Mouse (Mus musculus) kidney, embryonic 14.5 days (tissue): ENCODE measurements at regions not wholly inside any gene's neighbourhood (a gene's known extent, or its start where the extent isn't known, plus 50 kb on each side); places are given as distances from the start of the nearest gene placed in this dataset.

Experiments used
- ATAC-seq: fragments of 200-750 bp; cut with Nextera tagmentation; 2 replicates; pipeline ENCODE4 v1.8.0; 2017; ENCODE audit warnings: moderate number of reproducible peaks, mild to moderate bottlenecking, moderate TSS enrichment, moderate library complexity; ENCODE audit not compliant: low FRiP score, low TSS enrichment
- H3K27ac ChIP-seq: fragments of 300-500 bp; sonication (generic); 2 replicates; pipeline ENCODE4 v1.5.1; 2014; ENCODE audit warnings: low read depth, mild to moderate bottlenecking, low read length, moderate library complexity, mixed read lengths
- H3K27me3 ChIP-seq: fragments of 300-500 bp; sonication (generic); 2 replicates; pipeline ENCODE4 v1.6.1; 2014; ENCODE audit warnings: mild to moderate bottlenecking, low read length; ENCODE audit not compliant: control insufficient read depth, insufficient read depth
- H3K36me3 ChIP-seq: fragments of 300-500 bp; sonication (generic); 2 replicates; pipeline ENCODE4 v1.6.1; 2014; ENCODE audit warnings: low read length, mixed read lengths; ENCODE audit not compliant: control insufficient read depth, insufficient read depth
- H3K4me1 ChIP-seq: fragments of 300-500 bp; sonication (generic); 2 replicates; pipeline ENCODE4 v1.6.1; 2014; ENCODE audit warnings: low read length, mixed read lengths; ENCODE audit not compliant: control insufficient read depth, insufficient read depth
- H3K4me2 ChIP-seq: fragments of 300-500 bp; sonication (generic); replicated peaks from 2 replicates; pipeline ENCODE4 v1.6.1; 2014; ENCODE audit warnings: low read depth, mild to moderate bottlenecking, low read length
- H3K4me3 ChIP-seq: fragments of 300-500 bp; sonication (generic); 2 replicates; pipeline ENCODE4 v1.5.1; 2014; ENCODE audit warnings: mild to moderate bottlenecking, low read length
- H3K9ac ChIP-seq: fragments of 300-500 bp; sonication (generic); 2 replicates; pipeline ENCODE4 v1.6.1; 2014; ENCODE audit warnings: low read depth, mild to moderate bottlenecking, low read length, moderate library complexity
- H3K9me3 ChIP-seq: fragments of 300-500 bp; sonication (generic); 2 replicates; pipeline ENCODE4 v1.6.1; 2016; ENCODE audit warnings: low read length; ENCODE audit not compliant: control insufficient read depth
- WGBS: fragments of 180-500 bp; shearing (Covaris S2); extraction: QIAGEN DNeasy Blood & Tissue Kit; methylation state at CpG from one replicate; pipeline ENCODE4 v1.1.7; 2014; 5-methylcytosine and 5-hydroxymethylcytosine counted together

GRCm38 (mm10) chr4:68179551-68179950, 774.6 kb downstream of the Brinp1 start:
- H3K4me1 ChIP-seq = no peaks in the 10 kb centered on the region
- no peak overlapping the region for H3K4me2 ChIP-seq
- WGBS = 75% methylated on average over 4 of the region's 4 CpGs
- ATAC-seq = no peak
- no peaks in the 10 kb centered on the region for H3K27me3 ChIP-seq
- H3K9ac ChIP-seq = no peak overlapping the region
- H3K36me3 ChIP-seq = no peaks in the 10 kb centered on the region
- no peak overlapping the region for H3K4me3 ChIP-seq
- no peaks in the 10 kb centered on the region for H3K9me3 ChIP-seq
- no peak overlapping the region for H3K27ac ChIP-seq

- Histone ChIP-seq H3K9ac (no peak overlapping the region), H3K27me3 (no peaks in the 10 kb centered on the region), H3K9me3 (no peaks in the 10 kb centered on the region), H3K4me1 (no peaks in the 10 kb centered on the region), H3K27ac (no peak overlapping the region), H3K36me3 (no peaks in the 10 kb centered on the region), H3K4me2 (no peak overlapping the region), H3K4me3 (no peak overlapping the region)
- 100% methylated on average over 1 of the region's 1 CpGs for WGBS
- ATAC-seq = no peak
These were observed 797.7 kb downstream of the Brinp1 start for GRCm38 (mm10) chr4:68156499-68156898.

- no peak overlapping the region for H3K9ac ChIP-seq
- H3K9me3 ChIP-seq = no peaks in the 10 kb centered on the region
- H3K4me2 ChIP-seq = no peak overlapping the region
- ATAC-seq = no peak
- WGBS = 85% methylated on average over 5 of the region's 5 CpGs
- no peak overlapping the region for H3K27ac ChIP-seq
- H3K27me3 ChIP-seq = no peaks in the 10 kb centered on the region
- no peaks in the 10 kb centered on the region for H3K36me3 ChIP-seq
- H3K4me1 ChIP-seq = no peaks in the 10 kb centered on the region
- no peak overlapping the region for H3K4me3 ChIP-seq
These were observed 805.6 kb downstream of the Brinp1 start for GRCm38 (mm10) chr4:68148483-68149069.

- Histone ChIP-seq H3K27me3 (no peaks in the 10 kb centered on the region), H3K36me3 (no peaks in the 10 kb centered on the region), H3K27ac (no peak overlapping the region), H3K4me1 (no peaks in the 10 kb centered on the region), H3K9me3 (no peaks in the 10 kb centered on the region), H3K4me2 (no peak overlapping the region), H3K4me3 (no peak overlapping the region), H3K9ac (no peak overlapping the region)
- whole genome bisulfite sequencing = 74% methylated on average over 4 of the region's 4 CpGs
- ATAC-seq = no peak
These were observed 826.1 kb downstream of the Brinp1 start for GRCm38 (mm10) chr4:68128124-68128523.

- Histone ChIP-seq H3K27me3 (no peaks in the 10 kb centered on the region), H3K9me3 (no peaks in the 10 kb centered on the region), H3K4me1 (no peaks in the 10 kb centered on the region), H3K4me2 (no peak overlapping the region), H3K4me3 (no peak overlapping the region), H3K9ac (no peak overlapping the region), H3K36me3 (no peaks in the 10 kb centered on the region), H3K27ac (no peak overlapping the region)
- ATAC-seq = no peak
These were observed 839.7 kb downstream of the Brinp1 start for GRCm38 (mm10) chr4:68114502-68114901.

GRCm38 (mm10) chr4:68085255-68085654, 868.9 kb downstream of the Brinp1 start:
- no peak overlapping the region for H3K4me3 ChIP-seq
- no peak for ATAC-seq
- H3K36me3 ChIP-seq = no peaks in the 10 kb centered on the region
- no peak overlapping the region for H3K4me2 ChIP-seq
- no peak overlapping the region for H3K9ac ChIP-seq
- H3K27me3 ChIP-seq = no peaks in the 10 kb centered on the region
- no peaks in the 10 kb centered on the region for H3K9me3 ChIP-seq
- WGBS = 82% methylated on average over 3 of the region's 3 CpGs
- no peak overlapping the region for H3K27ac ChIP-seq
- H3K4me1 ChIP-seq = no peaks in the 10 kb centered on the region

GRCm38 (mm10) chr4:68056813-68057578, 897.2 kb downstream of the Brinp1 start:
- no peaks in the 10 kb centered on the region for H3K36me3 ChIP-seq
- no peak overlapping the region for H3K4me2 ChIP-seq
- H3K9ac ChIP-seq = no peak overlapping the region
- H3K27ac ChIP-seq = no peak overlapping the region
- no peaks in the 10 kb centered on the region for H3K9me3 ChIP-seq
- H3K4me3 ChIP-seq = no peak overlapping the region
- WGBS = 68% methylated on average over 4 of the region's 4 CpGs
- ATAC-seq = no peak
- H3K4me1 ChIP-seq = no peaks in the 10 kb centered on the region
- H3K27me3 ChIP-seq = no peaks in the 10 kb centered on the region

GRCm38 (mm10) chr4:68022891-68023303, 931.3 kb downstream of the Brinp1 start:
- WGBS = 7% methylated on average over 2 of the region's 2 CpGs
- Histone ChIP-seq H3K4me3 (no peak overlapping the region), H3K9ac (no peak overlapping the region), H3K4me2 (0 out of 2 replicates have a peak overlapping the region, but pooled peaks have one; percentile 5), H3K36me3 (no peaks in the 10 kb centered on the region), H3K9me3 (no peaks in the 10 kb centered on the region), H3K4me1 (no peaks in the 10 kb centered on the region), H3K27ac (no peak overlapping the region), H3K27me3 (no peaks in the 10 kb centered on the region)
- peak; percentile 94 for ATAC-seq

GRCm38 (mm10) chr4:68011371-68011770, 942.8 kb downstream of the Brinp1 start:
- H3K27me3 ChIP-seq = no peaks in the 10 kb centered on the region
- no peaks in the 10 kb centered on the region for H3K9me3 ChIP-seq
- WGBS = 67% methylated on average over 2 of the region's 2 CpGs
- no peak overlapping the region for H3K27ac ChIP-seq
- no peaks in the 10 kb centered on the region for H3K36me3 ChIP-seq
- no peak overlapping the region for H3K9ac ChIP-seq
- H3K4me1 ChIP-seq = no peaks in the 10 kb centered on the region
- H3K4me2 ChIP-seq = no peak overlapping the region
- no peak overlapping the region for H3K4me3 ChIP-seq
- ATAC-seq = no peak
